Mouse (Mus musculus): ENCODE data around the gene Cst6.

DNA sequence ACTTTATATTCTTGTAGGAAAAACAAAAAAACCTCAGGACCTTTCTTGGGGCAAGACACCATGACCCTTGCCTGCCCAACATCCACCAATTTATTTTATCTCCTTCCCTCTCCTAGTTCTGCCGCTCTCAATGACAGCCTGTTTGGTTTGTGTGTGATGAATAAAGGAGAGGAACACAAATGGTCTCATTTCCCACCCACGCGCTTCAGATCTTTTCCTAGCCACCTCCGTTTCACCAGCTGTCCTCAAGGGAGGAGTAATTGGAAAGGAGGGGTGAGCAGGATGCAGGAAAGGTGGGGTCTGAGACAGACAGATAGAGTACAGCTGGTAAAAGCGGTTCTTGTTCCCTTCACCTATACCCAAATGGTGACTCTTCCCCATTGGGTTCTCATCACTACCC is 52.7 kb downstream of the Cst6 start:
- no peak for TF ChIP-seq CTCF (IDR thresholded peaks at IDR 0.05; ENCODE audit: insufficient read depth, low read depth, low read length)
- TF ChIP-seq POLR2A (IDR thresholded peaks at IDR 0.05; ENCODE audit: insufficient read depth, low read depth, low read length) = no peak

Measured in olfactory bulb, adult 2 months (tissue).